8 mouse cellular contexts compared by ENCODE assay signal in the genomic region with DNA sequence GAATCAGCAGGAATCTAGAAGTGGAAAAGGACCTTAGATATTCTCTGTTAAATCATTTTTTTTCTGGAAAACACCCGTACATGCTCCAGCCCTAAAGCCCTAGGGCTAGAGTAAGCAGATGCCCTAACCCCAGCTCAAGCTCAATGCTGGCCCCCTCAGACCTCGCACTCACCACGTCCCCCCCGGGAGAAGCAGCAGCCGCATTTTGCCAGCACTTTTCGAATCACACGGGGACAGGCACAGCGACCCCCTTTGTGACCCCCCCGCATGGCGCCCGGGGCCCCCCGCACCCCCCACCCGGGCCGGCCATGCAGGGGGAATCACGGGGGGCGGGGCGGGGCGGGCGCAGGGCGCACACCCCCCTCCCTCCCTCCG. TPM values are rescaled to one million over a fixed set of nuclear protein-coding genes. Genes with fewer than 3 reads are reported as not detected.
A peak's percentile ranks its signal among the peaks of the same experiment; 100 is the strongest.
DNase-seq lines count a peak whose midpoint lies in the region; ATAC-seq and TF ChIP-seq lines count a peak whose summit lies in the region.

No protein-coding gene starts in this region.

- H3K79me2 ChIP-seq in C2C12 (ENCODE audit: control insufficient read depth, insufficient read depth), result no peaks in the 10 kb centered on the region

- no peaks in the 10 kb centered on the region for H3K27me3 ChIP-seq in C2C12 (ENCODE audit: control insufficient read depth, insufficient read depth, insufficient read length)
- H3K27me3 ChIP-seq in forebrain, embryonic 16.5 days (replicated peaks; ENCODE audit: control insufficient read depth, insufficient read depth, low read length), result no peaks in the 10 kb centered on the region
- peaks cover 10% of the 10 kb centered on the region for H3K27me3 ChIP-seq in liver, embryonic 16.5 days (ENCODE audit: control insufficient read depth, insufficient read depth, low read depth, low read length)

- H3K36me3 ChIP-seq in C2C12 (ENCODE audit: control insufficient read depth, insufficient read depth), result peaks cover 5% of the 10 kb centered on the region
- peaks cover 4% of the 10 kb centered on the region; the same call in 1 of the 2 replicates for H3K36me3 ChIP-seq in forebrain, embryonic 16.5 days (ENCODE audit: control insufficient read depth, insufficient read depth)
- no peaks in the 10 kb centered on the region for H3K36me3 ChIP-seq in liver, embryonic 16.5 days (ENCODE audit: control insufficient read depth, insufficient read depth)

- H3K4me3 ChIP-seq in C2C12 (ENCODE audit: insufficient read depth, poor library complexity, severe bottlenecking), result peak overlapping the region; percentile 40
- peak overlapping the region; percentile 82 for H3K4me3 ChIP-seq in forebrain, embryonic 16.5 days (replicated peaks; ENCODE audit: low read length)
- peak overlapping the region; percentile 65 for H3K4me3 ChIP-seq in liver, embryonic 16.5 days (ENCODE audit: low read depth, low read length)

- peaks cover 33% of the 10 kb centered on the region for H3K4me1 ChIP-seq in forebrain, embryonic 16.5 days (replicated peaks; ENCODE audit: control insufficient read depth, insufficient read depth, low read length)
- H3K4me1 ChIP-seq in liver, embryonic 16.5 days (ENCODE audit: control insufficient read depth, low read depth, low read length), result peaks cover 54% of the 10 kb centered on the region

- no peaks in the 10 kb centered on the region for H3K9me3 ChIP-seq in forebrain, embryonic 16.5 days (ENCODE audit: control insufficient read depth, low read length)
- no peaks in the 10 kb centered on the region for H3K9me3 ChIP-seq in liver, embryonic 16.5 days (replicated peaks; ENCODE audit: control insufficient read depth, low read length)

- H3ac ChIP-seq in C2C12 (ENCODE audit: control insufficient read depth, insufficient read length, low read depth), result peak overlapping the region; percentile 90

- H3K27ac ChIP-seq in forebrain, embryonic 16.5 days (ENCODE audit: low read length), result peak overlapping the region; percentile 88
- H3K27ac ChIP-seq in liver, embryonic 16.5 days (ENCODE audit: low read length), result no peak overlapping the region

- H3K79me3 ChIP-seq in C2C12 (ENCODE audit: low read depth), result no peaks in the 10 kb centered on the region

- DNase-seq in embryo, embryonic 10.5 days (ENCODE audit: low spot score), result peak; percentile 43
- DNase-seq in embryo, embryonic 9.5 days (ENCODE audit: extremely low spot score), result no peak
- DNase-seq in adrenal gland, postnatal 14 days, result no peak
- no peak for DNase-seq in adrenal gland, adult 2 months
- DNase-seq in thymus, postnatal 10 days (ENCODE audit: low spot score in 2 of 2), result no peak

- TF ChIP-seq CTCF in C2C12 (IDR thresholded peaks at IDR 0.05; ENCODE audit: control insufficient read depth, insufficient read depth, insufficient read length), result no peak

- peak overlapping the region; percentile 93 for H3K9ac ChIP-seq in forebrain, embryonic 16.5 days (replicated peaks; ENCODE audit: low read depth, low read length)
- H3K9ac ChIP-seq in liver, embryonic 16.5 days (ENCODE audit: low read depth, low read length), result peak overlapping the region; percentile 74

- peak overlapping the region; percentile 92 for H3K4me2 ChIP-seq in forebrain, embryonic 16.5 days (ENCODE audit: low read length)
- peak overlapping the region; percentile 97 for H3K4me2 ChIP-seq in liver, embryonic 16.5 days (ENCODE audit: low read depth, low read length)

- 2% methylated on average over 20 of the region's 21 CpGs for WGBS in forebrain, embryonic 16.5 days
- 2% methylated on average over 21 of the region's 21 CpGs for WGBS in liver, embryonic 16.5 days (ENCODE audit: insufficient replicate concordance)

- ATAC-seq in forebrain, embryonic 16.5 days, result no peak
- ATAC-seq in liver, embryonic 16.5 days (ENCODE audit: low read depth), result no peak

TF ChIP-seq in C2C12, 6 proteins besides CTCF, POLR2A, EP300 and RAD21:
- TF ChIP-seq CEBPB (IDR thresholded peaks at IDR 0.05; ENCODE audit: low read depth), result no peak
- no peak for TF ChIP-seq USF1 (IDR thresholded peaks at IDR 0.05; ENCODE audit: low read depth)
- no peak for TF ChIP-seq MYOG (IDR thresholded peaks at IDR 0.05; ENCODE audit: control insufficient read depth, extremely low read depth, insufficient read length)

RNA-seq across cellular contexts. Expression of gene Arhgef25, which starts 1.8 kb away (rescaled TPM):
- polyA plus RNA-seq in C2C12 (2012; fragmentation: generic; extraction: Trizol), result 31.8 TPM
- 32.3 and 33.0 TPM in 2 replicates for polyA plus RNA-seq in forebrain, embryonic 16.5 days (2015; fragmentation: Nextera tagmentation; extraction: Ambion mirVana)
- 4.8 and 5.7 TPM in 2 replicates for polyA plus RNA-seq in liver, embryonic 16.5 days (2015; fragmentation: Nextera tagmentation; extraction: Ambion mirVana)
- total RNA-seq in adrenal gland, postnatal 14 days (2021), result 22.3 and 28.5 TPM in 2 replicates
- total RNA-seq in adrenal gland, adult 2 months (2021), result 10 to 100 TPM; 16.0 to 25.8 TPM
- 41.3 and 44.9 TPM in 2 replicates for polyA plus RNA-seq in adrenal gland, adult 2 months (2012; rRNA removed)

RNA-seq across cellular contexts. Expression of gene Dtx3, which starts 7.5 kb away (rescaled TPM):
- polyA plus RNA-seq in C2C12 (2012; fragmentation: generic; extraction: Trizol), result 24.4 TPM
- polyA plus RNA-seq in forebrain, embryonic 16.5 days (2015; fragmentation: Nextera tagmentation; extraction: Ambion mirVana), result 179 and 224 TPM in 2 replicates
- polyA plus RNA-seq in liver, embryonic 16.5 days (2015; fragmentation: Nextera tagmentation; extraction: Ambion mirVana), result 13.4 and 14.8 TPM in 2 replicates
- total RNA-seq in adrenal gland, postnatal 14 days (2021), result 60.7 and 66.5 TPM in 2 replicates
- total RNA-seq in adrenal gland, adult 2 months (2021), result 10 to 100 TPM; 53.6 to 75.7 TPM
- 203 and 219 TPM in 2 replicates for polyA plus RNA-seq in adrenal gland, adult 2 months (2012; rRNA removed)

RNA-seq across cellular contexts. Expression of gene Slc26a10, which starts 7.6 kb away (rescaled TPM):
- polyA plus RNA-seq in C2C12 (2012; fragmentation: generic; extraction: Trizol), result 2.9 TPM
- 1.0 and 1.6 TPM in 2 replicates for polyA plus RNA-seq in forebrain, embryonic 16.5 days (2015; fragmentation: Nextera tagmentation; extraction: Ambion mirVana)
- polyA plus RNA-seq in liver, embryonic 16.5 days (2015; fragmentation: Nextera tagmentation; extraction: Ambion mirVana), result 2.2 and 2.7 TPM in 2 replicates
- 10.4 and 10.8 TPM in 2 replicates for total RNA-seq in adrenal gland, postnatal 14 days (2021)
- total RNA-seq in adrenal gland, adult 2 months (2021), result under 1 TPM; 0.35 to 0.58 TPM
- polyA plus RNA-seq in adrenal gland, adult 2 months (2012; rRNA removed), result 1.1 and 2.4 TPM in 2 replicates

RNA-seq across cellular contexts. Expression of gene B4galnt1, which starts 23.0 kb away (rescaled TPM):
- polyA plus RNA-seq in C2C12 (2012; fragmentation: generic; extraction: Trizol), result 23.8 TPM
- 41.5 and 45.8 TPM in 2 replicates for polyA plus RNA-seq in forebrain, embryonic 16.5 days (2015; fragmentation: Nextera tagmentation; extraction: Ambion mirVana)
- polyA plus RNA-seq in liver, embryonic 16.5 days (2015; fragmentation: Nextera tagmentation; extraction: Ambion mirVana), result 18.7 and 24.3 TPM in 2 replicates
- total RNA-seq in adrenal gland, postnatal 14 days (2021), result 14.6 and 24.7 TPM in 2 replicates
- total RNA-seq in adrenal gland, adult 2 months (2021), result 10 to 100 TPM in 1 of 2 experiments, 1 to 10 TPM in 1; 8.3 to 11.6 TPM
- polyA plus RNA-seq in adrenal gland, adult 2 months (2012; rRNA removed), result 17.8 and 19.1 TPM in 2 replicates

RNA-seq across cellular contexts. Expression of gene Pip4k2c, which starts 23.3 kb away (rescaled TPM):
- polyA plus RNA-seq in C2C12 (2012; fragmentation: generic; extraction: Trizol), result 25.8 TPM
- polyA plus RNA-seq in forebrain, embryonic 16.5 days (2015; fragmentation: Nextera tagmentation; extraction: Ambion mirVana), result 26.7 and 28.4 TPM in 2 replicates
- polyA plus RNA-seq in liver, embryonic 16.5 days (2015; fragmentation: Nextera tagmentation; extraction: Ambion mirVana), result 39.1 and 40.1 TPM in 2 replicates
- 28.5 and 29.2 TPM in 2 replicates for total RNA-seq in adrenal gland, postnatal 14 days (2021)
- total RNA-seq in adrenal gland, adult 2 months (2021), result 10 to 100 TPM; 41.6 to 47.8 TPM
- 21.7 and 22.5 TPM in 2 replicates for polyA plus RNA-seq in adrenal gland, adult 2 months (2012; rRNA removed)
